ENCODE assay signal across 11 mouse cellular contexts in the genomic region with DNA sequence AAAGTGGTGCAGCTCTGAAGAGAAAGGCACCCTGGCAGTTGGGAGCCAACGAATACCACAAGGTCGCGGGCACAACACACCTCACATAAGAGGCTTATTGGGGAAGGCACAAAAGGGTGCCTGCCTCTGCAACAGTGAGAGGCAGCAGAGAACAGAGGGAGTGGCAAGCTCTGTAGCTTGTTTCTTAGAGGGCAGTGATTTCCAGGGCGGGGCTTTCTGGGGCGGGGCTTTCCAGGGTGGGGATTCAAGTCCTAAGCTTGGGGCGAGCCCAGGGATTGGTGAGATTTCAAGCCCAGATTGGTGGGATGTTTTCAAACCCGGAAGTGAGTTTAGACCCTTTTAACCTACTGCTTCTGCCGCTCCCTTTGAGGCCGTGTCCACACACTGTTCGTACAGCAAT.
DNase-seq lines count a peak whose midpoint lies in the region; ATAC-seq lines count a peak whose summit lies in the region.
"Had no signal": no experiment of that assay in that cellular context is flagged by ENCODE, and none has a peak within 500 bp of the region (broad histone marks: within the 10 kb centered on the region; RNA-seq: fewer than 3 reads in every experiment).

No protein-coding gene starts in this region.

- intact Hi-C loops in heart, postnatal 14 days (cut with DNase I): no loop called here

- H3K4me3 ChIP-seq in embryonic facial prominence, embryonic 14.5 days (ENCODE audit: low read depth, low read length): no peak overlapping the region
- H3K4me3 ChIP-seq: limb, embryonic 15.5 days; megakaryocyte, embryonic 14.5 days had no signal

- no peak overlapping the region for H3K27ac ChIP-seq in embryonic facial prominence, embryonic 14.5 days (replicated peaks; ENCODE audit: low read depth, low read length)
- H3K27ac ChIP-seq: limb, embryonic 15.5 days had no signal

- H3K4me1 ChIP-seq in embryonic facial prominence, embryonic 14.5 days (ENCODE audit: control insufficient read depth, insufficient read depth, low read length): no peaks in the 10 kb centered on the region
- H3K4me1 ChIP-seq: limb, embryonic 15.5 days; megakaryocyte, embryonic 14.5 days had no signal

- 0 out of 2 replicates have a peak, but pooled peaks have one; percentile 62 for ATAC-seq in embryonic facial prominence, embryonic 14.5 days (ENCODE audit: low read depth)
- ATAC-seq in granulocyte monocyte progenitor cell, adult 5-6 weeks (replicated peaks; ENCODE audit: poor library complexity, severe bottlenecking): no peak
- ATAC-seq in CD4-positive, CD25-positive, alpha-beta regulatory T cell, adult 4 months: no peak

- H3K4me2 ChIP-seq in embryonic facial prominence, embryonic 14.5 days (ENCODE audit: low read depth, low read length): no peak overlapping the region
- H3K4me2 ChIP-seq: limb, embryonic 15.5 days had no signal

- H3K27me3 ChIP-seq in embryonic facial prominence, embryonic 14.5 days (replicated peaks; ENCODE audit: control insufficient read depth, insufficient read depth, low read length): no peaks in the 10 kb centered on the region
- H3K27me3 ChIP-seq: limb, embryonic 15.5 days; megakaryocyte, embryonic 14.5 days had no signal

- H3K9me3 ChIP-seq in embryonic facial prominence, embryonic 14.5 days (ENCODE audit: control insufficient read depth, low read length): no peaks in the 10 kb centered on the region
- H3K9me3 ChIP-seq: limb, embryonic 15.5 days had no signal

- no peaks in the 10 kb centered on the region for H3K36me3 ChIP-seq in embryonic facial prominence, embryonic 14.5 days (ENCODE audit: control insufficient read depth, insufficient read depth, low read length)
- H3K36me3 ChIP-seq: limb, embryonic 15.5 days had no signal

- DNase-seq in brain, adult 2 months (ENCODE audit: low read depth, low spot score): peak; percentile 49
- peak; percentile 31 for DNase-seq in embryonic facial prominence, embryonic 14.5 days (ENCODE audit: low spot score)
- peak; percentile 14 for DNase-seq in kidney, adult 18-20 months
- DNase-seq in neural tube, embryonic 10.5 days (ENCODE audit: extremely low spot score, low spot score): peak; percentile 26
- no peak for DNase-seq in heart, postnatal 14 days
- DNase-seq: right cerebral cortex, postnatal 14 days; thymus, postnatal 14 days had no signal

- no peak overlapping the region for H3K9ac ChIP-seq in embryonic facial prominence, embryonic 14.5 days (ENCODE audit: low read depth, low read length)
- H3K9ac ChIP-seq: limb, embryonic 15.5 days had no signal

- WGBS in embryonic facial prominence, embryonic 14.5 days: 32% methylated on average over 10 of the region's 10 CpGs

Comparison
In these comparisons a context has a peak if more than half of its experiments do, and no peak if none do; other contexts are left out.
1. DNase-seq: peak in brain, adult 2 months (single experiment), embryonic facial prominence, embryonic 14.5 days (single experiment), kidney, adult 18-20 months (single experiment) and neural tube, embryonic 10.5 days (single experiment); none in heart, postnatal 14 days (0 of 2).